ENCODE assay signal across 24 mouse cellular contexts in the genomic region with DNA sequence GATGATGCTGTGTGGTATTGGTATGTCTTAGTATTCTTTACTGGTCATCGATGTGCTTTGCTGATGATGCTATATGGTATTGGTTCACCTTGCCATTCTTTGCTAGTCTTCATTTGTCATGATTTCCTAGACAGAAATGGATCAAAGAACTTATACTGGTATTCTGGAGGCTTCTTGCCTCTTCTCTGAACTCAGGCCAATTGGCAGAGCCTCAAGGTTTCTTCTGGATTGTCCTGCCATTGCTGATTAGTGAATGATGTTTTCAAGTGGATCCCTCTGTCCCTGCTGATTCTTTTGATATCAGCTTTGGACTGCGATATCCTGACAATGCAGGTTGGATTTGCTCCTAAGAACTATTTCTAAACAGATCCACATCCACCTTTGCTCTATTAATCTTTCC.
DNase-seq lines count a peak whose midpoint lies in the region; ATAC-seq lines count a peak whose summit lies in the region.
"Had no signal": no experiment of that assay in that cellular context is flagged by ENCODE, and none has a peak within 500 bp of the region (broad histone marks: within the 10 kb centered on the region; RNA-seq: fewer than 3 reads in every experiment).

No protein-coding gene starts in this region.

- ATAC-seq in forebrain, embryonic 15.5 days (replicated peaks) = no peak
- ATAC-seq in monocyte, adult 5-6 weeks (replicated peaks; ENCODE audit: insufficient number of reproducible peaks, low FRiP score, low TSS enrichment, poor library complexity, severe bottlenecking) = no peak
- ATAC-seq: activated CD4-positive, CD25-positive, alpha-beta regulatory T cell, adult 4 months; forebrain, embryonic 14.5 days; intestine, embryonic 15.5 days had no signal

- H3K4me2 ChIP-seq in forebrain, embryonic 15.5 days (replicated peaks) = no peak overlapping the region
- H3K4me2 ChIP-seq: embryonic facial prominence, embryonic 12.5 days; embryonic facial prominence, embryonic 15.5 days; heart, embryonic 12.5 days; heart, embryonic 15.5 days; hindbrain, embryonic 12.5 days; hindbrain, embryonic 15.5 days; intestine, embryonic 15.5 days had no signal

- H3K27ac ChIP-seq in forebrain, embryonic 15.5 days (replicated peaks) = no peak overlapping the region
- H3K27ac ChIP-seq: embryonic facial prominence, embryonic 12.5 days; embryonic facial prominence, embryonic 15.5 days; heart, embryonic 15.5 days; hindbrain, embryonic 12.5 days; hindbrain, embryonic 15.5 days; intestine, embryonic 15.5 days had no signal

- no peaks in the 10 kb centered on the region for H3K27me3 ChIP-seq in forebrain, embryonic 15.5 days
- H3K27me3 ChIP-seq: embryonic facial prominence, embryonic 12.5 days; embryonic facial prominence, embryonic 15.5 days; heart, embryonic 12.5 days; heart, embryonic 15.5 days; hindbrain, embryonic 12.5 days; hindbrain, embryonic 15.5 days; intestine, embryonic 15.5 days had no signal

- WGBS in forebrain, embryonic 15.5 days = 88% methylated on average over 2 of the region's 2 CpGs

- H3K4me1 ChIP-seq in forebrain, embryonic 15.5 days = peaks cover 14% of the 10 kb centered on the region
- H3K4me1 ChIP-seq: embryonic facial prominence, embryonic 12.5 days; heart, embryonic 12.5 days; heart, embryonic 15.5 days; intestine, embryonic 15.5 days had no signal

- no peaks in the 10 kb centered on the region for H3K9me3 ChIP-seq in forebrain, embryonic 15.5 days
- H3K9me3 ChIP-seq: embryonic facial prominence, embryonic 12.5 days; embryonic facial prominence, embryonic 15.5 days; heart, embryonic 12.5 days; heart, embryonic 15.5 days; hindbrain, embryonic 12.5 days; hindbrain, embryonic 15.5 days; intestine, embryonic 15.5 days had no signal

- no peak overlapping the region for H3K4me3 ChIP-seq in forebrain, embryonic 15.5 days
- H3K4me3 ChIP-seq: embryonic facial prominence, embryonic 12.5 days; embryonic facial prominence, embryonic 15.5 days; heart, embryonic 12.5 days; heart, embryonic 15.5 days; hindbrain, embryonic 12.5 days; hindbrain, embryonic 15.5 days; intestine, embryonic 15.5 days had no signal

- peak; percentile 36 to 60 for DNase-seq in adrenal gland, adult (ENCODE audit: inconsistent age in 2 of 2, low spot score in 1 of 2)
- DNase-seq in adrenal gland, adult 18-20 months (ENCODE audit: low spot score in 2 of 2) = no peak
- DNase-seq in adrenal gland, adult 2 months = peak; percentile 41
- DNase-seq in adrenal gland, postnatal 14 days = peak; percentile 49
- DNase-seq: cerebellum, adult 11 months; cerebellum, adult 2 months; cerebellum, adult 9-11 months; cerebellum, postnatal 25 days; gastrocnemius, postnatal 10 days; gastrocnemius, postnatal 36 days; heart, postnatal 10 days; kidney, adult 11 months; kidney, adult 8-10 months had no signal

- no peak overlapping the region for H3K9ac ChIP-seq in forebrain, embryonic 15.5 days (replicated peaks)
- H3K9ac ChIP-seq: embryonic facial prominence, embryonic 12.5 days; embryonic facial prominence, embryonic 15.5 days; heart, embryonic 12.5 days; heart, embryonic 15.5 days; hindbrain, embryonic 12.5 days; hindbrain, embryonic 15.5 days; intestine, embryonic 15.5 days had no signal

- H3K36me3 ChIP-seq in forebrain, embryonic 15.5 days = no peaks in the 10 kb centered on the region
- H3K36me3 ChIP-seq: embryonic facial prominence, embryonic 12.5 days; embryonic facial prominence, embryonic 15.5 days; heart, embryonic 12.5 days; heart, embryonic 15.5 days; hindbrain, embryonic 12.5 days; hindbrain, embryonic 15.5 days; intestine, embryonic 15.5 days had no signal

Comparison
In these comparisons a context has a peak if more than half of its experiments do, and no peak if none do; other contexts are left out.
1. DNase-seq: peak in adrenal gland, adult (2 of 2), adrenal gland, adult 2 months (single experiment) and adrenal gland, postnatal 14 days (single experiment); none in adrenal gland, adult 18-20 months (0 of 2).